Mouse (Mus musculus): ENCODE measurements at regions not wholly inside any gene's neighbourhood (a gene's known extent, or its start where the extent isn't known, plus 50 kb on each side); places are given as distances from the start of the nearest gene placed in this dataset.

GRCm38 (mm10) chr4:21125892-21126291, 559.9 kb downstream of the Prdm13 start:
- no peak for DNase-seq
- Histone ChIP-seq H3K27ac (ENCODE audit: low read depth) (no peak overlapping the region), H3K4me2 (ENCODE audit: low read depth, low read length) (no peak overlapping the region), H3K4me3 (ENCODE audit: low read depth, low read length) (no peak overlapping the region), H3K9ac (replicated peaks) (no peak overlapping the region), H3K36me3 (replicated peaks; ENCODE audit: insufficient read depth, low read length) (no peaks in the 10 kb centered on the region), H3K27me3 (ENCODE audit: insufficient read depth, low read length) (no peaks in the 10 kb centered on the region), H3K9me3 (ENCODE audit: low read length) (no peaks in the 10 kb centered on the region), H3K4me1 (ENCODE audit: insufficient read depth) (no peaks in the 10 kb centered on the region)
- no peak for TF ChIP-seq EP300 (IDR thresholded peaks at IDR 0.05; ENCODE audit: low read depth)
- no peak for TF ChIP-seq CTCF (IDR thresholded peaks at IDR 0.05; ENCODE audit: low read depth)
- WGBS (ENCODE audit: insufficient replicate concordance) = 74% methylated on average over 1 of the region's 1 CpGs
- no peak for ATAC-seq

GRCm38 (mm10) chr4:21095741-21096140, 590.0 kb downstream of the Prdm13 start:
- H3K4me2 ChIP-seq (ENCODE audit: low read depth, low read length) = no peak overlapping the region
- H3K27ac ChIP-seq (ENCODE audit: low read depth) = no peak overlapping the region
- no peaks in the 10 kb centered on the region for H3K9me3 ChIP-seq (ENCODE audit: low read length)
- no peaks in the 10 kb centered on the region for H3K4me1 ChIP-seq (ENCODE audit: insufficient read depth)
- 82% methylated on average over 1 of the region's 1 CpGs for WGBS (ENCODE audit: insufficient replicate concordance)
- no peaks in the 10 kb centered on the region for H3K27me3 ChIP-seq (ENCODE audit: insufficient read depth, low read length)
- H3K36me3 ChIP-seq (replicated peaks; ENCODE audit: insufficient read depth, low read length) = no peaks in the 10 kb centered on the region
- DNase-seq (no peak), ATAC-seq (no peak)
- no peak overlapping the region for H3K4me3 ChIP-seq (ENCODE audit: low read depth, low read length)
- TF ChIP-seq EP300 (IDR thresholded peaks at IDR 0.05; ENCODE audit: low read depth) (no peak), CTCF (IDR thresholded peaks at IDR 0.05; ENCODE audit: low read depth) (no peak)
- H3K9ac ChIP-seq (replicated peaks) = no peak overlapping the region

- Histone ChIP-seq H3K4me2 (ENCODE audit: low read depth, low read length) (no peak overlapping the region), H3K9ac (replicated peaks) (no peak overlapping the region), H3K36me3 (replicated peaks; ENCODE audit: insufficient read depth, low read length) (no peaks in the 10 kb centered on the region), H3K4me1 (ENCODE audit: insufficient read depth) (no peaks in the 10 kb centered on the region), H3K9me3 (ENCODE audit: low read length) (no peaks in the 10 kb centered on the region), H3K4me3 (ENCODE audit: low read depth, low read length) (no peak overlapping the region), H3K27me3 (ENCODE audit: insufficient read depth, low read length) (no peaks in the 10 kb centered on the region), H3K27ac (ENCODE audit: low read depth) (no peak overlapping the region)
- ATAC-seq (no peak), DNase-seq (no peak)
- TF ChIP-seq CTCF (IDR thresholded peaks at IDR 0.05; ENCODE audit: low read depth) (no peak), EP300 (IDR thresholded peaks at IDR 0.05; ENCODE audit: low read depth) (no peak)
- WGBS (ENCODE audit: insufficient replicate concordance) = 72% methylated on average over 3 of the region's 3 CpGs
These were observed 615.5 kb downstream of the Prdm13 start for GRCm38 (mm10) chr4:21070198-21070785.

Measured in liver, postnatal 0 days (tissue).